Mouse (Mus musculus) erythroblast, adult 5-6 weeks (primary cell): ENCODE measurements around the gene Zfp575. TPM values are rescaled to one million over a fixed set of nuclear protein-coding genes. Genes with fewer than 3 reads are reported as not detected.
"Not testable (repeated sequence)": the region's sequence is repeated elsewhere in the genome, so short reads cannot be mapped to it uniquely, and the experiment has no call there.

Experiments used
- ATAC-seq: replicated peaks from 2 replicates; pipeline ENCODE4 v1.8.0; 2016; ENCODE audit warnings: moderate number of reproducible peaks, mild to moderate bottlenecking, moderate TSS enrichment, inconsistent platforms; ENCODE audit not compliant: poor library complexity, low FRiP score, severe bottlenecking
- total RNA-seq, 2 experiments: library from RNA; stranded (forward) in 1 of 2; stranded (reverse) in 1 of 2; fragments of 150-400 nt in 1 of 2; fragments of 200-764, 138-1000 nt in 1 of 2; gene quantifications; 2 replicates each; pipeline versions ENCODE4 v1.2.3 to v1.2.4; 2015 to 2017; ENCODE audit warnings: low replicate concordance in 2 of 2

The Zfp575 gene
- total RNA-seq (2015; ENCODE audit: low replicate concordance) (not detected in 2 replicates), total RNA-seq (2017; ENCODE audit: low replicate concordance) (not detected in 2 replicates)

GRCm38 (mm10) chr7:24587330-24588105, at the start of gene Zfp575, which contains the start of gene Ethe1:
Gene Zfp575, minus strand, starts transcription at chr7:24587641.
Gene Ethe1, plus strand, starts transcription at chr7:24587543.
- ATAC-seq, result no peak

- no peak for ATAC-seq
These were observed 49.6 kb upstream of the Zfp575 start for GRCm38 (mm10) chr7:24637046-24637445.

- ATAC-seq, result no peak
These were observed 48.8 kb upstream of the Zfp575 start, which contains the start of gene Lypd3 for GRCm38 (mm10) chr7:24636264-24636663. Gene Lypd3, plus strand, starts transcription at chr7:24636550.

- ATAC-seq, result no peak
These were observed 42.9 kb upstream of the Zfp575 start for GRCm38 (mm10) chr7:24630116-24630880.

- ATAC-seq, result no peak
These were observed 42.2 kb upstream of the Zfp575 start for GRCm38 (mm10) chr7:24629672-24630071.

- peak; percentile 90 for ATAC-seq
These were observed 41.5 kb upstream of the Zfp575 start for GRCm38 (mm10) chr7:24628685-24629610.

- no peak for ATAC-seq
These were observed 35.5 kb upstream of the Zfp575 start for GRCm38 (mm10) chr7:24622967-24623366.

GRCm38 (mm10) chr7:24621193-24621592, 33.8 kb upstream of the Zfp575 start:
- ATAC-seq, result no peak

- no peak for ATAC-seq
These were observed 32.4 kb upstream of the Zfp575 start for GRCm38 (mm10) chr7:24619671-24620397.

GRCm38 (mm10) chr7:24618374-24618773, 30.9 kb upstream of the Zfp575 start:
- not testable (repeated sequence) for ATAC-seq

GRCm38 (mm10) chr7:24617763-24618162, 30.3 kb upstream of the Zfp575 start:
- ATAC-seq, result no peak

- no peak for ATAC-seq
These were observed 27.4 kb upstream of the Zfp575 start for GRCm38 (mm10) chr7:24614816-24615215.

- ATAC-seq, result no peak
These were observed 25.0 kb upstream of the Zfp575 start for GRCm38 (mm10) chr7:24612308-24612910.

GRCm38 (mm10) chr7:24611709-24612108, 24.3 kb upstream of the Zfp575 start:
- ATAC-seq, result no peak

- peak; percentile 96 for ATAC-seq
These were observed 23.5 kb upstream of the Zfp575 start for GRCm38 (mm10) chr7:24610879-24611494.

GRCm38 (mm10) chr7:24610144-24610878, 22.9 kb upstream of the Zfp575 start, which contains the start of gene Phldb3:
Gene Phldb3, plus strand, starts transcription at chr7:24610763.
- ATAC-seq, result no peak

- ATAC-seq, result no peak
These were observed 21.1 kb upstream of the Zfp575 start for GRCm38 (mm10) chr7:24608561-24608960.
